Mouse (Mus musculus): ENCODE data around the gene Ulk4.
A peak's percentile ranks its signal among the peaks of the same experiment; 100 is the strongest.
"Not testable (repeated sequence)": the region's sequence is repeated elsewhere in the genome, so short reads cannot be mapped to it uniquely, and the experiment has no call there.

The Ulk4 gene

DNA sequence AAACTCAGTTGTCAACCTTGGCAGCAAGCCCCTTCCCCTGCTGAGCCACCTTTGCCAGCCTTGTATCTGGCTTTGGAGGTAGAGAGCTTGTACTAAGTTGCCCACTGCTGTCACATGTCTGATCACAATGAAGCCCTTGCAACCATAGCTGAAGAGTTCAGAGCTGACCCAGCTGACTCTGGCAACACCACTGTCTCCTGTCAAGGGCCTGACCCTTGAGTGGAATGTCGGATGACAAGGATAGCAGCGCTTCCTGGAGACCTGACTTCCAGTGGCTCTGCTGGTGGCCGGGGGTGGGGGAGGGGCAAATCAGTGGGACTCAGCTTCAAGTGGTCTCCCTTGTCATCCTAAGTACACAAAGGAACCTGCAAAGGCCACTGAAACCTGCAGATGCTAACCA, 214.3 kb downstream of the Ulk4 start:
- DNase-seq (ENCODE audit: low spot score), result no peak

DNA sequence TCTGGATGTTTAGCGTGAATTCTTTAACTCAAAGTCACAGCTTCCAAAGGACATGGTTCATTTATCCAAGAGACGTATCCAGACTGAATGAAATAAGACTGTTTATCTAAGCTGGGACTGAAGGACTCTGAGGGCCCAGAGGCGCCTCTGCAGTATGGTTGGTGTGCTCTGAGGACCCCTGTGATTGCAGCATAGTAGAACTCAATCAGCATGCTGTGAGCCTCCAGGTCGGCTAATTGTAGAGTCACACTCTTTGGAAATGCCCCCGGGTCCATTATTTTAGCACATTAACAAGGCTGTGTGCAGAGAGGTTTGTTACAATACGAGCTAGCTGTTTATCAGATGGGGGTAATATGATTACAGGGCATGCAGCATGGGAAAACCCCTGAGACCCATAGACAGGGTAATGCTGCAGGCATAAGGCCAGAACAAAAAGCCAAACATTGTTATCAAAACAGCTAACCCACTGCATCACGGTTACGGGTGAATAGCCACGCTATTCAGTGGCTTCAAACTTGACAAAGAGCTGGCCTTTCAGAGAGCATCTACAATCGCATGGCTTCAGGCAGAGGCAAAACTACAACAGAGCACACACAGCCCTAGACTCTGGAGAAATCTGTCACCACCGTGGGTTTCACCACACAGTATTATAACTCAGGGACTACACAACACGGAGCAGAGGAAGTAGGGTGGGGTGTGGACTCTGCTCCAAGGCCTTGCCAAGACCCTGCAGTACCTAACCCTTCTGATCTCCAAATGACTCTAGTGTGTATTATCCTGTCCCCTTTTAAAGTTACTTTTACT, 215.0 kb downstream of the Ulk4 start:
- no peak for DNase-seq (ENCODE audit: low spot score)

DNA sequence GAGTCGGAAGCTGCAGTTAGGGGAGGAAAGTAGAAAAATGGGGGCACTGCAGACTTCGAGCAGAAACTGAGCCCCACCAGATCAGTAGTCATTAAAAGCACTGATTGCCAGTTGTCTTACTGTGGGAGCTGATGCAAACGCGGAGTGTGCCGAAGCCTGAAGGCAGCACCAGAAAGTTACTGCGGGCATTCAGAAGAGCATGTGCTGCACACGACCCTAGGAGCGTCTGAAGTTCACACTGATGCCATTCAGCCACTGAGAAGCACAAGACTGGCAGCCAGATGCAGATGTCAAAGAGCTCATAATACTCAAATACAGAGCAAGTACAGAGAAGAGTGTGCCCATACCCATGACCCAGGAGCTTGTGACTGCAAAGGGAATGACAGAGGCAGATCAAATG, 216.7 kb downstream of the Ulk4 start:
- no peak for DNase-seq (ENCODE audit: low spot score)

DNA sequence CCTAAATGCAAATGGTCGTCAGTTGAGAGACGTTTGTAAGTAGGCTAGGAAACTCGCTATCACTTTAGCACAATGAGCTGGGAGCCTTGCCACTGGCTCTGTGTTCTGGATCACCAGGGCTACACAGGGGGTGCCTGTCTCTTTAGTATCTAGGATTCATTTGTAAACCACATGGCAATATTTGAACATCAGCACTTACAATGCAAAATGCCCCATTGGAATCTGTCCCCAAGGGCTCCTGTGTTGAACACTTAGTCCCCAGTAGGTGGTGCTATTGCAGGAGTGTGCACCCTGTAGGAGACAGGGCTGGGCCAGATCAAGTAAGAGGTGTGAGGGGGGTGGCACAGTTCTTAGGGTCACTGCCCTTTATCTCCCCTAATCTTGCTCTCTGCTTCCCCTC, 217.7 kb downstream of the Ulk4 start:
- DNase-seq (ENCODE audit: low spot score), result peak; percentile 42

DNA sequence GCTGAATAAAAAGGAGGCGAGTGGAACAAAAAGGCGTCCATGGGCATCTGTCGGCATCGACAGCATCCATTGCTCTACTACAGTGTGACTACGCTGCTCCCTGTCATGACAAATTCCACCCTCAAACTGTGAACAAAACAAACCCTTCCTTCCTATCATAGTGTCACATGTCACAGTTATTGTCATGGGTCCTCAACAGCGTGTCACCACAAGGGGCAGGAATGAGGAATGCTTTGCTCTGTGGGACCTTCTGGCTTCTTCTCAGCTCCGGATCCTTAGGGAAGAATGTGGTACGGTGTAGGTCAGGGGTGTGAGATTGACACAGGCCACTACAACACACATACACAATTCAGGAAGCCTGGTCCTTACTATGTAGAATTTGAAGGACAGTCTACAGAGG, 218.5 kb downstream of the Ulk4 start:
- no peak for DNase-seq (ENCODE audit: low spot score)

DNA sequence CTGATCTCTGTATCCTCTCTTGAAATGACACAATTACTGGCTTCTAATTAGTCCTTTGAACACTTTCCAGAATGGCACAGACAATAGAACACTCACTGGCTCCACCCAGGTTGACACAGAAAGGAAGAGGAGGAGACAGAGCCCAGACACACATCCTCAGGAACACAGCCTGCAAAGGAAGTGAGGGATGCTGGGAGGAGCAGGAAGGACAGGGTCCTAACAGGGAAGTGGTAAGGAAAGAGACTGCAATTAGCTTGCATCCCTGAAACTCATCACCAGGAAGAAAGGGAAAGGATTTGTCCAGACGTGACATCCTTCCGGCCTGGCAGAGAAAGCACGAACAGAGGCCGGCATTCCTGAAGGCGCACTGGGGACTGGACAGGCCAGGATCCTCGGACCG, 218.9 kb downstream of the Ulk4 start:
- no peak for DNase-seq (ENCODE audit: low spot score)

DNA sequence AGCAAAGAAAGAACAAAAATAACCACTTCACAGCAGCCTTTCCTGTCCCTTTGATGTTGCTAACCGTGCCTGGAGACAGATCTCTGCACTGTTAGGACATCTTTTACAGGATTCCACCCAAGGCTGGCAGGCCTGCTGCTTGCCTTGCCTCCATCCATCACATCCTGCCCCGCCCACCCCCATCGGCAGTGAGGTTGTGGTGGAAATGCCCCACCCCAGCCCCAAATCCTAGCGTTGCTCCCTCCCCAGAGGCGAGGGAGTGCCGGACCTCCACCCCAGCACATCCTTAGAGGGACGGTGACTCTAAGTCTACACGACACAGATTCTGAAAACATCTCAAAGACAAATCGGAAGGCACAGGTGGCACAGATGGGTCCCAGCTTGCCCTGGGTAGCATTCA, 219.6 kb downstream of the Ulk4 start:
- DNase-seq (ENCODE audit: low spot score), result no peak

DNA sequence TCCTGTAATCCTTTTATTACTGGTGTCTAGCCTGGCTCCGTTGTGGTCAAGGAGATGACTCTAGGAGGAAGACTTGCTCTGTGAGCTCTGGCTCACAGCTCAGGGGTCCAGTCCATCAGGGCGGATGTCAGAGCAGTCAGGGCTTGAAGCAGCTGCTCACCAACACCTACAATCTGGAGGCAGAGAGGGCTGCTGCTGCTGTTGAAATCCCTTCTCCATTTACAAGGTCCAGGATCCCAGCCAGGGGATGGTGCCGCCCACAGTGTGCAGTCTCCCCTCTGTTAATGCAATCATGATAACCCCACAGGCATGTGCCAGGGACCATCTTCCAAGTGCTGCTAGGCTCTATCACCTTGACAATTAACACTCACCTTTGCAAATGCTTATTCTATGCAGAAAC, 220.5 kb downstream of the Ulk4 start:
- no peak for DNase-seq (ENCODE audit: low spot score)

DNA sequence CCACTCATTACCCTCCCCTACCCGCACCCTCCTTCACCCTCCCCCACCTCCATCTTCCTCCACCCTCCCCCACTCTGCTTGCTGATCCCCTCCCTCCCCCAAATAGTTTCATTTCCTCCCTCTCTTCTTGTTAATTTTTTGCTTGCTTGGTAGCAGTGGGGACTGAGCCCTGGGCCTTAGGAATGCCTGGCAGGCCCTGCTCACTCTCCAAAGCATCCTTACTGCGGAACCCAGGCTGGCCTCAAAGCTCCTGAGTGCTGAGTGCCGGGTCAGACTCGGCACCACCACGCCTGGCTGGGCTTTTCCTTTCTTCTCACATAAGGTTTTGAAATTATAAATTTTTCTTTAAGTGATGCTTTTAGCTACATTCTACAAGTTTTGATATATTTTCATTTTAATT, 221.0 kb downstream of the Ulk4 start:
- DNase-seq (ENCODE audit: low spot score), result no peak

DNA sequence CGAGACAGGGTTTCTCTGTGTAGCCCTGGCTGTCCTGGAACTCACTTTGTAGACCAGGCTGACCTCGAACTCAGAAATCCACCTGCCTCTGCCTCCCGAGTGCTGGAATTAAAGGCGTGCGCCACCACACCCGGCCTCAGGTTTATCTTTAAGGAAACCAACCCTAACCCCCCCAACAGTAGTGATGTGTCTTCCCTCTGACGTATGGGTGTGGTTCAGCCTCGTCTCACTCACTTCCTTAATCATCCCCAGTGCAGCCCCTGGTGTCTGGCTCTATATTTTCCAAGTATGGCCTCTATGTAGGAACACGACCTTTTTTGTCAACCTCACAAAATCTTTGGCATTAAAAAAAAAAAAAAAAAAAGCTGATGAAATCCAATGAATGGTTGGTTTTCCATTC, 231.3 kb downstream of the Ulk4 start:
- not testable (repeated sequence) for DNase-seq (ENCODE audit: low spot score)

DNA sequence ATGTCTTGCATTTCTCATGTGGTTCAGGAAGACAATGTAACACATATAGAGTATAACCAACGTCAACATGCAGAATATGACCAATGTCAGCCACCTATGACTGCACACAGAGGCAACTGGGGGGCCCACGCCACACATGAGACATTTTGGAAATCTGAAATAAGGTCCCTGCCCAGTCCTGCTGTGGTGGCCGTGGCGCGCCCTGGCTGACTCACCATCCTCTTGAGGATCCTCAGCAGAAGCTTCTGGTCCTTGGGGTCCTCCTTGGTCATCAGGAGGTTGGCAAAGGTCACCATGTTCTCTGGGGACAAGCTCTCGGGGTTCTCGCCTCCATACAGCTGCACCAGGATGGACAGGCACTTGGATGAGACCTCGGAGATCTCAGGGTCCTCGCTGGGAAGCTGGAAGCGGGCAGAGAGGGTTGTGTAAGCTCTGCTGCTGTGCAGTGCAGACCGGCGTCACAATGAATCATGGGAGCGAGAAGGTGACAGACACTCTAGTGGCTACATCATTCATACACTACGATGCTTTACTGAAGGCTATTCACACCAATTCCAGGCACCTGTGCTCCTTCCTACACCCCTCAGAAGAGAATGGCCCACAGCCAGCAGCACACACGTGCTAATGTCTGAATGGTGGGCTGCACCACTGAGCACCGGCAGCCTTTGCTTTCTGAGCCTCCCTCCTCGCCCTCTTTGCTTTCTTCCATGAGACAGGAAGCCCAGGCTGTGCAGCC, 232.4 kb downstream of the Ulk4 start:
- DNase-seq (ENCODE audit: low spot score), result no peak

DNA sequence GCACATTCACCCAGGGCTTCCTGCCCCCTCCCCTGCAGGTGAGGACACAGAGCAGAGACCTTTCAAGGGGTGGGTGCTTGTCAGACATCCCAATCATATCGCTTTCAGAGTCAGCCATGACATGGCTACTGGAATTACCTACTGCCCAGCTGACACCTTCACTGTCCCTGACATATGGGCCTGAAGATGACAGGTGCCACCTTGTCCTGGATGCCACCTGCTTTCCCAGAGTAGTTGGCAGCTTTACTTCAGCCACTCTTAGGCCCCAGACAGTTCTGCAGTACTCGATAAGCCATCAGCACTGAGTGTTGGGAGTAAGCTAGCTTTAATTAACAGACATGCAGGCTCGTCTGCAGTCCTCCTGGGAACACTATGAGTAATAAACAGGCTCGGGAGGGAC, 234.0 kb downstream of the Ulk4 start:
- DNase-seq (ENCODE audit: low spot score), result no peak

DNA sequence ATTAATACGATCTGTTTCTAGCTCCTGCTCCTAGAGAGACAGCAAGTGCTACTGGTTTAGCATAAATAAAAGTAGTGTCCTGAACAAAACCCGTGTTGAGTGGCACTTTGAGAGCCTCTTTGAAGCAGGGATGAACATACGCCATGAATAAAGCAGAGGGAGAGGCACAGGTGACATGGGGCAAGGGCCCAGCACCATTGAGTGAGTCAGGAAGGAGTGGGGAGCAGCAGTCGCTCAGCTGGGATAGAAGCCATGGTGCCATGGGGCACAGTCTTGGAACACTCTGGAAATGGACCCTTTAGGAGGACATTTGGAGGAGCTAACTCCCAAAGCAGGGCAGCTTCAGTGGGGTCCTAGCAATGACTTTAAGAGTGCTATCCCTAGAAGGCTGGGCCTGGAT, 238.6 kb downstream of the Ulk4 start:
- DNase-seq (ENCODE audit: low spot score), result no peak

DNA sequence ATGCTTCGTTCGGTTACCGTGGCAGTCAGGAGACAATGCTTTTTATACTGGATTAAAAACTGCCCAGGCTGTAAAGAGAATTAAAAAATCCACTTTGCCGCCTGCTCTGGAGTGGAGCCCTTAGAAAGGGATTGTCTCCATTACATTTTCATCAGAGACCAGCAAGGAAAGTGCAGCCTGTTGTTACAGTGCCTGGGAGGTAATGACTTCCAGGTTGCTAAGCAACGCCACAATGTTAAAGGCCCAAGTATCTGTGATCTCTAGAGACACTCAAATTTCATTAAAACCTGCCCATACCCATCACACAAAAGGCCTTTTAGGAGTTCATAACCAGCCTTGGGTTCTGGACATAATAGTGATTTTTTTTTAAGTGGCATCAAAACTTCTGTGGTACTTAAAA, 239.0 kb downstream of the Ulk4 start:
- DNase-seq (ENCODE audit: low spot score), result no peak

DNA sequence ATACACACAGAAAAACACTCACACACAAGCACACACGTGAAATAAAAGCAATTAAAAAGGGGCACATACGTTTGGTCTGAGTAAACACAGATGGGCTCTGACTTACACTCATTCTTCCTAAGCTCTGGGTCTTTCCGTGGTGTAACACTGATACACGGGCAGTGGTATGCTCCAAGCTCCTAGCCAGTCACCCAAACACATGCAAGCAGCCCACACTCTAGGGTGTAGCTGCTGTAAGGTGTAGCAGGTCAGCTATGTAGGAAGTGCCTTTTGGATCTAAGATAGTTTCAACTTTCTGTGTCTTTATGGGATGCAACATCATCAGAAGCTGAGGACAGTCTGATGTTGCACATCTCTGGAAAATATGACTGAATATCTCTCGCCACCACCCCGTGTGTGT, 241.7 kb downstream of the Ulk4 start:
- DNase-seq (ENCODE audit: low spot score), result no peak

DNA sequence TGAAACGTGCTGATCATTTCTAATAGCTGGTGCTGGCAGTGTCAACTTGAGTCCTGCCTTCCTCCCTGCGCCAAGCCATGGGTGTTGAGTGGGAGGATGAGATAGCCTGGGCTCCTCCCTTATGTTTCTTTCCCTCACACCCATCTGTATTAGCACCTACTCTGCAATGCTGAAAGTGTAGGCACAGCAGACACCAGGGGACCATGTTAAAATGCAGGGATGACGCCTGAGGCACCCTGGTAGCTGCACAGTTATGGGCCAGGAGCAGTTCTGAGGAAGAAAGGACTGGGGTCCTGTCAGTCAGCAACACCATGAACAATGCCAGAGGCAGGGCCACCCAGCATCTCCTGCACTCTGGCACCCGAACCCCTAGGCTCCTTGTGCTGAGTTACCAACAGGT, 243.4 kb downstream of the Ulk4 start:
- DNase-seq (ENCODE audit: low spot score), result no peak

DNA sequence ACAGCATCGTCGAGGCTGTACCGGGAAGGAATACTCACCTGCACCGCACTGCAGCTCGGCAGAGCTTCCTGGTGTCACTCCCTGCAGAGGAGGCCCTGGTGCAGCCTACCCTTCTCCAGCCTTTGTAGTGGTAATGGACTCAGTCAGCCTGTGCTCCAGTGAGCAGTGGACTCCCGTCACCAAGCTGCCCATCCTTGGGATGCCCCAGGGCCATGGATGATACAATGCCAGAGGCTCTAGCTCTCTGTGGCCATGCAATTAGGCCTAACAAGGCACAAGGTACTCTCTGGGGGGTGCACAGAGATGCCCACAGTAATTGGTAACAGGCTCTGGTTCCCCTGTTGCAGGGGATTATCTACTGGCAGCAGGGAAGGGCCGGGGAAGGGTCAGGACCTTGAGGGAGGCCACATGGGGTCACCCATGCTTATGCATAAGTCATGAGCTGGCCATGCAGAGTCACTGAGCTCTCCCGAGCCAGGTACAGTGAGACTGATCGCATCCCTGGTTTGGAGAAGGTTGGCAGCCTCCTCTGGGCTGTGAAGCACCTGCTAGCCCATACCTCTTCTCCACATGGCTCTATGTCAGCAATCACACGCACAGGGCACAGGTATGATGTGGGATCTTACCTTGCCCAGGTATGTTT, 244.6 kb downstream of the Ulk4 start:
- DNase-seq (ENCODE audit: low spot score), result peak; percentile 33

DNA sequence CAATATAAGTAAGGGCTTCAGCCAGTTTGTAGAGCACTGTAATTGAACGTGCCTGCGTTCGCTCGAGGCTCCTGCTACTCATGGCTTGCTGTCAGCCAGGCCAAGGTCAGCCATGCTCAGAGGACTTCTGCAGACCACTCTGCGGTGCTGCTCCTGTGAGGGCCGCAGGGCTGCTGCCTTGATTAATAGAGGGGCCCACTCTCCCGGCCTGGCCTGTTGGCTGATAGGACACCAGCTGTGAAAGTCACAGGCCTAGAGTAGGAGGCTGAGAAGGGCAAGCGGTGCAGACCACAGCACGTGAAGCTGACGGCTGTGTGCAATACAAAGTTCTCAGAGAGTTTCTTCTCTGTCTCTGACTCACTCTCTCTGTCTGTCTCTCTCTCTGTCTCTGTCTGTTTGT, 246.0 kb downstream of the Ulk4 start:
- DNase-seq (ENCODE audit: low spot score), result no peak

DNA sequence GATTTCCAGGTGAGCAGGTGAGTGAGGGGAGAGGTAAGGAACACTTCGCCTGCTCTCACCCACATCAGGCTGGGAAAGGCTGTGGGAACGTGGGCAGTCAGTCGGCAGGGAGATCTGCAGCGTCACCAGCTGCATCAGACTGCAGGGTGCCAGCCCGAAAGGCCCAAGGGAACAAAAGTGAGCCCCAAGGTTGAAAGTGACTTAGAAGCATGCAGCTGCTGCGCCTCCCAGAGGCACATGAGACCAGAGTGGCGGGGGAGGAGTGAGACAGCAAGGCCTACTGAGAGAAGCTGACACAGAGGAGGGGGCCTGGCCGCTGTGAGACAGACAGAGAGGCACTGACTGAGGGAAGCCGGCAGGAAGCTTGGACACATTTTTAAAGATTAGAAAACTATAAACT, 247.2 kb downstream of the Ulk4 start:
- DNase-seq (ENCODE audit: low spot score), result peak; percentile 58

DNA sequence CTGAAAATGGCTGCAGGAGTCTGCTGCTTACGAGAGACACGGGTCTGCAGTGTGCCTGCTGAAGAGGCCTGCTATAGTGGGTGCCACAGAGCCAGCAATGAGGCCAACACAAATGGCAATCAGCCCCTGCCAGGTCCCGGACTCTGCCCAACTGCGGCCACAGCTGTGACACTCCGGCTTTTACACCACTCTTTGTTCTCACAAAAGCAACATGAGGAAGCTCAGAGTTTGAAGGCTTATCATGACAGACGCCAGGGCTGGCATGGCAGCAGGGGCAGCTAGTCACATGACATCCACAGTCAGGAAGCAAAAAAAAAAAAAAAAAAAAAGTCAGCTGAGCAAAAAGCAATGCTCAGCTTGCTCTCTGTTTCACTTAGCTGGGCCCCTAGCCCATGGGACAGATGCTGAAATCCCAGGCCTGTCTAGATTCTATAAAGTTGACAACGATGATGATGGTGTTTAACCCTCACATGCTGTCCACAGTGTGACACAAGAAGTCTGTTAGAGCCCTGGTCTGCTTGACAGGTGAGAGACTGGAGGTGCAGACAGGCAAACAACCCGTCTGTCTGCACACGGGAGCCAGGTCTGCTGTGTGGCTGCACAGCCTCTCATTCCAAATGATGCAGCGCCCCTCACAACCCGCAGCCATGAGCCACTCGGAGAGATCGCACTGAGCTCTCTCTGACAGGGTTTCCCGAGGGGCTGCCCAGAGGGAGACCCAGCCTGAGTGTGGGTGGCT, 253.3 kb downstream of the Ulk4 start:
- peak; percentile 41 for DNase-seq (ENCODE audit: low spot score)

DNA sequence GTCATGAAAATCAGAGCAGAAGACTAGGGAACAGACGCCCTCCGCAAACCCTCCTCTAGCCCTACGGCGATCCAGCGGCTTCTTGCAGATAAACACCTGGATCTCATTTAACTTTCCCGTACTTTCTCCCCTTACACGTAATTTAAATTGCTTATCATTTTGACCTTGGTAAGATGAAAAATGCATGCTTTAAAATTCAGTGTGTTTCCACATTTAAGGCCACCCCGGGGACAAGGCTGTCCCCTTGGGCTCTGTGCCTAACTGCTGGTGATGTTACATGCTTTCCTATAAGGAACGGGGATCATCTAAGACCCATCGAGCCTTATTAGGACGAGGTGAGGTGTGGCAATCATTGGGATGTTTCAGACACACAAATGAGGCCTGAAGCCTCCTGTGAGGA, 256.6 kb downstream of the Ulk4 start:
- DNase-seq (ENCODE audit: low spot score), result no peak

DNA sequence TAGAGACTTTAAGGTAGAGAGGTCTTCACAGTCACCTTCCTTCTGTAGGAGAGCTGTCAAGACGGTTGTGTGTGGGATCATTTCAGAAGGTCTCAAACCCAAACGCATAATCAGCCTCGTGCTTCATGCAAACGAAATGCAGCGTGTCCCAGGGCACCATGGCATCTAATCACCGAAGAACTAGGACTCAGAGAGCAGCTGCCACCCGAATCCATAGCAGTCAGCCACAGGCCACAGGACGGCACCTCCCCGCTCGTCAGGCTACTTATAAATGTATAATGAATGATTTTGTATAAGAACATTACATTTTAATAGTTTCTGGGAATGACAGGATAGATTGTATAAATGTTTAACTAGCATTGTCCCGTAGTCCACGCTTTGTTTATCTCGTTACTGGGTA, 257.1 kb downstream of the Ulk4 start:
- DNase-seq (ENCODE audit: low spot score), result no peak
